Mouse (Mus musculus): Measurements from ENCODE around the gene Usb1.

GRCm38 (mm10) chr8:95361016-95361341 lies 28.9 kb downstream of the Usb1 start:
- no peak for TF ChIP-seq POLR2A (IDR thresholded peaks at IDR 0.05; ENCODE audit: extremely low read depth, insufficient read depth, low read length)
- no peak for TF ChIP-seq CTCF (IDR thresholded peaks at IDR 0.05; ENCODE audit: low read depth, low read length)
